Mouse (Mus musculus) spleen, adult 2 months (tissue): ENCODE results near the gene Etv4. TPM values are rescaled to one million over a fixed set of nuclear protein-coding genes. Genes with fewer than 3 reads are reported as not detected.

Experiments
- DNase-seq, 2 experiments: peaks; one replicate each; pipeline versions ENCODE4 v3.0.0 to v3.0.0-alpha.2; 2012 to 2021; ENCODE audit warnings: low spot score in 2 of 2, low read depth in 1 of 2
- H3K27ac ChIP-seq: fragments of 200-500 bp; 2 replicates; pipeline ENCODE4 v1.5.1; 2012; ENCODE audit warnings: low read length, inconsistent platforms; ENCODE audit not compliant: insufficient read depth
- H3K27me3 ChIP-seq: fragments of 200-500 bp; 2 replicates; pipeline ENCODE4 v1.6.1; 2012; ENCODE audit warnings: mild to moderate bottlenecking, moderate library complexity, low read length, inconsistent platforms; ENCODE audit not compliant: control insufficient read depth, insufficient read depth
- H3K36me3 ChIP-seq: fragments of 200-500 bp; 2 replicates; pipeline ENCODE4 v1.6.1; 2012; ENCODE audit warnings: mild to moderate bottlenecking, low read length, inconsistent platforms; ENCODE audit not compliant: control insufficient read depth, insufficient read depth
- H3K4me1 ChIP-seq: fragments of 200-500 bp; 2 replicates; pipeline ENCODE4 v1.6.1; 2011; ENCODE audit warnings: inconsistent platforms; ENCODE audit not compliant: control insufficient read depth, insufficient read depth, insufficient read length
- H3K4me3 ChIP-seq: fragments of 200-500 bp; 2 replicates; pipeline ENCODE4 v1.5.1; 2011; ENCODE audit warnings: mild to moderate bottlenecking, inconsistent platforms; ENCODE audit not compliant: insufficient read depth, insufficient read length; ENCODE audit errors: extremely low read depth
- CTCF ChIP-seq: fragments of 200-500 bp; IDR thresholded peaks from 2 replicates; pipeline ENCODE4 v1.5.1; 2011; ENCODE audit warnings: mild to moderate bottlenecking, inconsistent platforms; ENCODE audit not compliant: insufficient read depth, insufficient read length, insufficient replicate concordance; ENCODE audit errors: extremely low read depth
- POLR2A ChIP-seq: fragments of 200-500 bp; IDR thresholded peaks from 2 replicates; pipeline ENCODE4 v1.6.1; 2011; ENCODE audit warnings: low read depth, low read length, inconsistent platforms
- WGBS: fragments of 180-500 bp; shearing (Covaris S2); methylation state at CpG from one replicate; pipeline ENCODE4 v1.1.7; 2018; 5-methylcytosine and 5-hydroxymethylcytosine counted together
- polyA plus RNA-seq: library from polyadenylated mRNA; depleted of rRNA; stranded (reverse); fragments of >200 nt; gene quantifications from 2 replicates; pipeline ENCODE4 v1.2.3, GENCODE M21; 2012

Gene Etv4
- polyA plus RNA-seq, 1 experiment = 0.34 TPM

DNA sequence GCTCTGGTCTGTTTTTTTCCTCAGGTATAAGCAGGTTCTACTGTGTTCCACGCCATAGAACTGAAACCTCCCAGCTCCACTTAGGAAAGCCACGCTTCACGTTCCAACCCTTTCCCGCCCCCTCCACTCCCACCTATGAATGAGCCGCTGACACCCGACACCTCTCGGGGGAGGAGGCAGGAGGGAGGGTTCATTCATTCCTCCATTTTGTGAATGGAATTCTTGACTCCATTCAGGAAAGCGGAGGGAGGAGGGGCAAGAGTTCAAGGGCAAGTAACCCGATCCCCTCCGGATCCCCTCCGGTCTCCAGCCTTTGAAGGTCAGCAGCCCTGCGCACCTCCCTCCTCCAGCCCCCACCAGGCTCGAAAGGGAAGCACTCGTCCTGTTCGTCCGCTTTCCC is 12.7 kb downstream of the Etv4 start:
- H3K4me1 ChIP-seq = no peaks in the 10 kb centered on the region
- H3K27me3 ChIP-seq = no peaks in the 10 kb centered on the region
- TF ChIP-seq POLR2A (no peak), CTCF (no peak)
- no peak overlapping the region for H3K4me3 ChIP-seq
- H3K27ac ChIP-seq = no peak overlapping the region
- WGBS = 8% methylated on average over 16 of the region's 16 CpGs
- no peak for DNase-seq
- H3K36me3 ChIP-seq = peaks cover 11% of the 10 kb centered on the region

- no peaks in the 10 kb centered on the region for H3K27me3 ChIP-seq
- WGBS = 37% methylated on average over 5 of the region's 5 CpGs
Observed at GRCm38 (mm10) chr11:101772027-101772426, 13.1 kb downstream of the Etv4 start.

DNA sequence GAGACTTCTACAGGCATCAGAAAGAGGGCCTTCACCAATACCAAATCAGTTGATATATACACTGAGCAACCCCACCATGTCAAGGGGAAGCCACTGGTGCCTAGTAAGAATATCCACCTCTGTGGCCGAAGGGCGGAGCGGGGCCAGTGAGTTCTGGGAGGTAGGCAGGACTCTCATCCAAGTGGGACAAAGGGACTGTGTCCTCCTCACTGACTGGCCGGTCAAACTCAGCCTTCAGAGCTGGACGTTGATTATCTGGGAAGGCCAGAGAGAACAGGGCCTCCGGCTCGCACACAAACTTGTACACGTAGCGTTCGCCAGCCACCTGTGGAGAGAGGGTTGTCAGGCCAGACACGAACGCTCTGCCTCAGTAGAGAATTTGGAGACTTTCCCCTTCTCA is 14.9 kb downstream of the Etv4 start:
- no peak overlapping the region for H3K4me3 ChIP-seq

More at GRCm38 (mm10) chr11:101772027-101772426, 13.1 kb downstream of the Etv4 start:
- Histone ChIP-seq H3K4me3 (no peak overlapping the region), H3K4me1 (no peaks in the 10 kb centered on the region), H3K36me3 (peaks cover 15% of the 10 kb centered on the region), H3K27ac (no peak overlapping the region)
- no peak for DNase-seq
- TF ChIP-seq CTCF = no peak
- TF ChIP-seq POLR2A = no peak

GRCm38 (mm10) chr11:101768721-101769120 is 16.4 kb downstream of the Etv4 start:
- H3K27ac ChIP-seq = no peak overlapping the region
- no peaks in the 10 kb centered on the region for H3K4me1 ChIP-seq
- no peak overlapping the region for H3K4me3 ChIP-seq
- no peak for DNase-seq
- H3K36me3 ChIP-seq = peaks cover 39% of the 10 kb centered on the region
- TF ChIP-seq POLR2A (no peak), CTCF (no peak)
- H3K27me3 ChIP-seq = no peaks in the 10 kb centered on the region
- 91% methylated on average over 6 of the region's 6 CpGs for WGBS

More for the DNA sequence above, 14.9 kb downstream of the Etv4 start:
- H3K27ac ChIP-seq = no peak overlapping the region
- peaks cover 29% of the 10 kb centered on the region for H3K36me3 ChIP-seq
- H3K27me3 ChIP-seq = no peaks in the 10 kb centered on the region
- TF ChIP-seq CTCF (no peak), POLR2A (no peak)
- WGBS = 94% methylated on average over 12 of the region's 12 CpGs
- no peak for DNase-seq
- no peaks in the 10 kb centered on the region for H3K4me1 ChIP-seq

DNA sequence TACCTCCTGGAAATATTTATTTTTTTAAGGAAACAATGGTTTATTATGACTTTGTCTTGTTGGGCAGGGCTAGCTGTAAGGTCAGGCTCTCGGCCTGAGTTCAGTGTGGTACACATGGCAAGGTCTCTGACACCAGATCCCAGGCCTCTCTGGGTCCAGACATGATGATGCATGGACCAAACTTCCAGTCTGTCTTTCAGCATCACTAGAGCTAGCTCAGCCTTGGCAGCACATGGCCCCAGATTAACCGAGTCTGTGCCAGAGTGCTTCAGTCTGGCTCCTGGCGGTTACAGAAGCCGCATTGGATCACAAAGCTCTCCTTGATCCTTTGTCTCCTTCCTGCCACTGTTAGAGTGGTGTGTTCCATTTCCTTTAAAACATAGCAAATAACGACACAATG is 17.8 kb downstream of the Etv4 start:
- Histone ChIP-seq H3K4me3 (no peak overlapping the region), H3K4me1 (no peaks in the 10 kb centered on the region), H3K27ac (no peak overlapping the region), H3K36me3 (peaks cover 40% of the 10 kb centered on the region), H3K27me3 (no peaks in the 10 kb centered on the region)
- no peak for TF ChIP-seq CTCF
- no peak for TF ChIP-seq POLR2A
- 92% methylated on average over 5 of the region's 5 CpGs for WGBS
- no peak for DNase-seq

DNA sequence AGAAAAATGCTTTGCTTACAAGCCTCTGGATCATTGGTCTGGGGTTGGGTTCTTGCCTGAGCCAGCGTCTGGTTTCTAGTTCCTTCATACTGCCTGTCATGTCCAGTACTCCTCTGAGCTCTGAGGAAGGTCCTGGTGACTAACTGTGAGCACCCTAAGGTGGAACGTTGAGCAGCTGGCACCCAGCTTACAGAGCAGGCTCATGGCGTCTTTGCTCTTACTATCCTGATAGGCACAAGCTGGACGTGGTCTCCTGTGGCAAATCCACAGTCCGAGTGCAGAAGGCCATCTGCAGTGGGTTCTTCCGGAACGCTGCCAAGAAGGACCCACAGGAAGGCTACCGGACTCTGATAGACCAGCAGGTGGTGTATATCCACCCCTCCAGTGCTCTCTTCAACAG is 20.6 kb downstream of the Etv4 start:
- H3K27me3 ChIP-seq = no peaks in the 10 kb centered on the region
- no peak overlapping the region for H3K27ac ChIP-seq
- DNase-seq = no peak
- TF ChIP-seq POLR2A (no peak), CTCF (no peak)
- no peak overlapping the region for H3K4me3 ChIP-seq
- WGBS = 94% methylated on average over 8 of the region's 8 CpGs
- no peaks in the 10 kb centered on the region for H3K4me1 ChIP-seq
- peaks cover 52% of the 10 kb centered on the region for H3K36me3 ChIP-seq

DNA sequence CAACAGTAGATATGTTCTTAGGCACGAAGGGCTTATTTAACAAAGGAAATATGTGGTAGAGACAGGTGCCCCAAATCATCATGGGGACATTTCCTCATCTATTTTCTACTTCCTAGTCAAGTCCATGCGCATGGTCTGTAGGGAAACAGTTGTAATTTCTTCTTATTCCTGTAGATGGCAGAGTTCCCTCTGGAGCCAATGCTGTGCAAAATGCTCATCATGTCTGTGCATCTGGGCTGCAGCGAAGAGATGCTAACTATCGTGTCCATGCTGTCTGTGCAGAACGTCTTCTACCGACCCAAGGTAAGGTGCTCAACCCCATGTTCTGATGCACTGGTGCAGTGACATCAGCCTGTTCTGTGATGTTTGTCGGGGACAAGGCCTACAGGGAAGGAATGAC is 21.4 kb downstream of the Etv4 start:
- no peaks in the 10 kb centered on the region for H3K4me1 ChIP-seq
- DNase-seq = peak in 1 of 2 experiments; percentile 25
- 59% methylated on average over 7 of the region's 7 CpGs for WGBS
- H3K36me3 ChIP-seq = peaks cover 54% of the 10 kb centered on the region
- H3K27me3 ChIP-seq = no peaks in the 10 kb centered on the region
- TF ChIP-seq CTCF = no peak
- TF ChIP-seq POLR2A = no peak
- no peak overlapping the region for H3K27ac ChIP-seq
- no peak overlapping the region for H3K4me3 ChIP-seq

GRCm38 (mm10) chr11:101759530-101759929 is 25.6 kb downstream of the Etv4 start:
- Histone ChIP-seq H3K36me3 (peaks cover 50% of the 10 kb centered on the region), H3K27ac (no peak overlapping the region), H3K4me1 (no peaks in the 10 kb centered on the region), H3K27me3 (no peaks in the 10 kb centered on the region), H3K4me3 (no peak overlapping the region)
- 93% methylated on average over 3 of the region's 3 CpGs for WGBS
- no peak for TF ChIP-seq POLR2A
- no peak for TF ChIP-seq CTCF
- DNase-seq = no peak
